Mouse (Mus musculus): ENCODE measurements around the gene Plscr3. TPM values are rescaled to one million over a fixed set of nuclear protein-coding genes. Genes with fewer than 3 reads are reported as not detected.

Gene Plscr3
- polyA plus RNA-seq, 1 experiment from 2014 or later, result 42.0 TPM

- peak; percentile 64 for ATAC-seq
- Histone ChIP-seq H3K36me3 (ENCODE audit: control insufficient read depth, insufficient read depth) (no peaks in the 10 kb centered on the region), H3K4me1 (replicated peaks; ENCODE audit: control insufficient read depth, insufficient read depth, low read length) (peaks cover 13% of the 10 kb centered on the region; the same call in 1 of the 2 replicates), H3K4me2 (replicated peaks; ENCODE audit: low read depth) (peak within 1 kb of the TSS; percentile 90), H3K27ac (ENCODE audit: low read depth, low read length) (peak within 1 kb of the TSS; percentile 55), H3K27me3 (replicated peaks; ENCODE audit: control insufficient read depth, insufficient read depth, low read length) (peaks cover 12% of the 10 kb centered on the region; the same call in 1 of the 2 replicates), H3K9ac (ENCODE audit: low read depth, low read length) (peak within 1 kb of the TSS; percentile 46), H3K9me3 (ENCODE audit: control insufficient read depth) (no peaks in the 10 kb centered on the region), H3K4me3 (ENCODE audit: low read depth, low read length) (peak within 1 kb of the TSS; percentile 55)
- peak; percentile 24; the same call in 1 of the 2 replicates for TF ChIP-seq CTCF (IDR thresholded peaks at IDR 0.05; ENCODE audit: low read depth)
- WGBS, result 12% methylated on average over 29 of the region's 29 CpGs
Measured at GRCm38 (mm10) chr11:69804972-69805909, 40.9 kb upstream of the Plscr3 start, which contains the start of gene Tmem102. TSS of gene Tmem102 (minus strand) at chr11:69805624.

- Histone ChIP-seq H3K27me3 (replicated peaks; ENCODE audit: control insufficient read depth, insufficient read depth, low read length) (0 out of 2 replicates have a peak, but pooled peaks cover 2% of the 10 kb centered on the region), H3K4me1 (replicated peaks; ENCODE audit: control insufficient read depth, insufficient read depth, low read length) (peaks cover 4% of the 10 kb centered on the region; the same call in 1 of the 2 replicates), H3K27ac (ENCODE audit: low read depth, low read length) (no peak overlapping the region), H3K4me3 (ENCODE audit: low read depth, low read length) (no peak overlapping the region), H3K9me3 (ENCODE audit: control insufficient read depth) (no peaks in the 10 kb centered on the region), H3K4me2 (replicated peaks; ENCODE audit: low read depth) (no peak overlapping the region), H3K9ac (ENCODE audit: low read depth, low read length) (no peak overlapping the region), H3K36me3 (ENCODE audit: control insufficient read depth, insufficient read depth) (no peaks in the 10 kb centered on the region)
- 83% methylated on average over 4 of the region's 4 CpGs for WGBS
- peak; percentile 39 for TF ChIP-seq CTCF (IDR thresholded peaks at IDR 0.05; ENCODE audit: low read depth)
- ATAC-seq, result no peak
Measured at GRCm38 (mm10) chr11:69806378-69806777, 39.8 kb upstream of the Plscr3 start.

GRCm38 (mm10) chr11:69807641-69808040, 38.5 kb upstream of the Plscr3 start:
- Histone ChIP-seq H3K4me3 (ENCODE audit: low read depth, low read length) (no peak overlapping the region), H3K9me3 (ENCODE audit: control insufficient read depth) (no peaks in the 10 kb centered on the region), H3K4me1 (replicated peaks; ENCODE audit: control insufficient read depth, insufficient read depth, low read length) (no peaks in the 10 kb centered on the region), H3K27me3 (replicated peaks; ENCODE audit: control insufficient read depth, insufficient read depth, low read length) (no peaks in the 10 kb centered on the region), H3K9ac (ENCODE audit: low read depth, low read length) (no peak overlapping the region), H3K4me2 (replicated peaks; ENCODE audit: low read depth) (no peak overlapping the region), H3K27ac (ENCODE audit: low read depth, low read length) (no peak overlapping the region), H3K36me3 (ENCODE audit: control insufficient read depth, insufficient read depth) (no peaks in the 10 kb centered on the region)
- TF ChIP-seq CTCF (IDR thresholded peaks at IDR 0.05; ENCODE audit: low read depth), result no peak
- ATAC-seq, result no peak
- 55% methylated on average over 2 of the region's 2 CpGs for WGBS

GRCm38 (mm10) chr11:69810280-69810679, 35.9 kb upstream of the Plscr3 start:
- Histone ChIP-seq H3K27ac (ENCODE audit: low read depth, low read length) (no peak overlapping the region), H3K4me1 (replicated peaks; ENCODE audit: control insufficient read depth, insufficient read depth, low read length) (no peaks in the 10 kb centered on the region), H3K9me3 (ENCODE audit: control insufficient read depth) (no peaks in the 10 kb centered on the region), H3K9ac (ENCODE audit: low read depth, low read length) (no peak overlapping the region), H3K36me3 (ENCODE audit: control insufficient read depth, insufficient read depth) (no peaks in the 10 kb centered on the region), H3K4me3 (ENCODE audit: low read depth, low read length) (no peak overlapping the region), H3K4me2 (replicated peaks; ENCODE audit: low read depth) (no peak overlapping the region), H3K27me3 (replicated peaks; ENCODE audit: control insufficient read depth, insufficient read depth, low read length) (no peaks in the 10 kb centered on the region)
- 0 out of 2 replicates have a peak, but pooled peaks have one; percentile 16 for TF ChIP-seq CTCF (IDR thresholded peaks at IDR 0.05; ENCODE audit: low read depth)
- no peak for ATAC-seq

GRCm38 (mm10) chr11:69815155-69815554, 31.0 kb upstream of the Plscr3 start, which contains the start of gene Gm39566:
TSS of gene Gm39566 (minus strand) at chr11:69815298.
- no peak within 1 kb of the TSS for H3K4me2 ChIP-seq (replicated peaks; ENCODE audit: low read depth)

GRCm38 (mm10) chr11:69816520-69816919, 29.7 kb upstream of the Plscr3 start:
- Histone ChIP-seq H3K27ac (ENCODE audit: low read depth, low read length) (no peak overlapping the region), H3K4me2 (replicated peaks; ENCODE audit: low read depth) (no peak overlapping the region; the same call in 1 of the 2 replicates), H3K27me3 (replicated peaks; ENCODE audit: control insufficient read depth, insufficient read depth, low read length) (no peaks in the 10 kb centered on the region), H3K9ac (ENCODE audit: low read depth, low read length) (no peak overlapping the region), H3K4me3 (ENCODE audit: low read depth, low read length) (no peak overlapping the region), H3K4me1 (replicated peaks; ENCODE audit: control insufficient read depth, insufficient read depth, low read length) (no peaks in the 10 kb centered on the region), H3K36me3 (ENCODE audit: control insufficient read depth, insufficient read depth) (no peaks in the 10 kb centered on the region), H3K9me3 (ENCODE audit: control insufficient read depth) (no peaks in the 10 kb centered on the region)
- ATAC-seq, result peak; percentile 85
- TF ChIP-seq CTCF (IDR thresholded peaks at IDR 0.05; ENCODE audit: low read depth), result no peak
- 60% methylated on average over 12 of the region's 12 CpGs for WGBS

More at GRCm38 (mm10) chr11:69815155-69815554, 31.0 kb upstream of the Plscr3 start, which contains the start of gene Gm39566:
- Histone ChIP-seq H3K9ac (ENCODE audit: low read depth, low read length) (no peak within 1 kb of the TSS), H3K4me1 (replicated peaks; ENCODE audit: control insufficient read depth, insufficient read depth, low read length) (no peaks in the 10 kb centered on the region), H3K4me3 (ENCODE audit: low read depth, low read length) (no peak within 1 kb of the TSS), H3K27ac (ENCODE audit: low read depth, low read length) (no peak within 1 kb of the TSS), H3K9me3 (ENCODE audit: control insufficient read depth) (no peaks in the 10 kb centered on the region), H3K36me3 (ENCODE audit: control insufficient read depth, insufficient read depth) (no peaks in the 10 kb centered on the region), H3K27me3 (replicated peaks; ENCODE audit: control insufficient read depth, insufficient read depth, low read length) (no peaks in the 10 kb centered on the region)
- no peak for ATAC-seq
- 59% methylated on average over 10 of the region's 10 CpGs for WGBS
- TF ChIP-seq CTCF (IDR thresholded peaks at IDR 0.05; ENCODE audit: low read depth), result no peak
